Mouse (Mus musculus): Measurements from ENCODE around the gene Specc1l.

Gene Specc1l

DNA sequence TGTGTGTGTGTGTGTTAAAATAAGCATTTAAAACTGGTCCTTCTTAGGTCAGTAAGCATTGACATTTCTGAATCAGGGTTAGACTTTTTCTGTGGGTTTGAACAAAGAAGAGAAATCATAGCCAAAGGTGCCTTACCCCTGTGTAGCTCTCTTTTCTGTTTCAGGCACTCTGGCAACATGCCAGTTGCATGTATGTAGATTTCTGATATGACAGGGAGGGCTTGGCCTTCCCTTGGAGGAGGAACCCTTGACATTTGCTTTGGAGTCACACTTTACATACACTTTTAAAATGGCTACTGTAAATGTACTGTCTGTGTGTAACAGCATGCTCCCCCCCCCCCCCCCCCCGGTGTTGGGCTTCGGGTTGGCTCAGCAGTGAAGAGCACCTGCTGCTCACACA lies 12.8 kb downstream of the Specc1l start:
- no peak for DNase-seq (ENCODE audit: low spot score)

DNA sequence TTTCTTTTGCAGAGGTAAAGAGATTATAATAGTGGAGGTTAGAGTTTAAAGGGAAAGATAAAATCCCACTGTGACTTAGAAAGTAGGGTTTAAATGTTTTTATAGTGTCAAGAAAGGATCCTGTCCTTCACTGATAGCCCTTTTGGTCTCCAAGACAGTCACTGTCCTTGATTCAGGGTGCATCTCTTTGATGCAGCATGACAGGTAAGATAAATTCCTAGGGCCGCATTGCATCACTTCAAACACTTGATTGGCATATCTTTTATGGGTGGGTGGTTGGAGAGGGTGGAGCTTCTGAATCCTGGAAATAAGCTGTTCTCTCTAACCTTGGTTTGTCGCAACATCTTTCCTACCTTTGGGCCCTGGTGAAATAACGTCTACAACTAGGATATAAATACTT lies 15.5 kb downstream of the Specc1l start:
- DNase-seq (ENCODE audit: low spot score) = no peak

DNA sequence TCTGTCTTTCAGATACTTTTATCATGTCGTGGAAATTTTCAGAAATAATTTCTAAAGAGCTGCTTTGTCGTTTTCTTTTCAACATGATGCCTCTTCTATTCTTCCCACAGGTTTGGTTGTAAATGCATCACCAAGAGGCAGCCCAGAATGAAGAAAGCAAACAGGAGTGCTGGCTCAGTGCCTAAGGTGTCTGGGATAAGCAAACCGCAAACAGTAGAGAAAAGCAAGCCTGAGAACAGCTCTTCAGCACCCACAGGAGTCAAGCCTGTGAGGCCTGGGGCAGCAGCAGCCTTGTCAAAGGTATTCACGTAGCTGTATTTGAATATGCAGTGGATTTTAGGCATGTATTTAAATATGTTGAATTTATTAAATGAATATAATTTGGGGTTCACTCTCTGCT lies 18.7 kb downstream of the Specc1l start:
- no peak for DNase-seq (ENCODE audit: low spot score)

DNA sequence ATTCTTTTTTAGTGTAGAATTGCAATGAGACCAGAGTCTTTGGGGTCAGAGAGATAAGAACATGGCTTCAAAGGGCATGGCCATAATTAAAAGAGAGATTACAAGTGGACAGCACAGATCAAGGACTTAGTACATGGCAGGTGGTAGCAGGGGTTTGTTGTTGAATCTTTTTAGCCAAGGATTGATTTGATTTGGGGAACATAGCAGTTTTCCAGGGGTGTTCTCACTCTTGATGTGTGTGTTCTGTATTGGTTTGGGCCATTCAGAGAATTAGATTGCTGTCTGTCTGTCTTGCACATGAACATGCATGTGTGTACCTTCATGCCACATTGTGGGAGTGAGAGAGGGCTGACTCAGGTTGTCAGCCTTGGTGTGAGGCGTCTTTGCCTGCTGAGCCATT lies 20.0 kb downstream of the Specc1l start:
- DNase-seq (ENCODE audit: low spot score) = no peak

DNA sequence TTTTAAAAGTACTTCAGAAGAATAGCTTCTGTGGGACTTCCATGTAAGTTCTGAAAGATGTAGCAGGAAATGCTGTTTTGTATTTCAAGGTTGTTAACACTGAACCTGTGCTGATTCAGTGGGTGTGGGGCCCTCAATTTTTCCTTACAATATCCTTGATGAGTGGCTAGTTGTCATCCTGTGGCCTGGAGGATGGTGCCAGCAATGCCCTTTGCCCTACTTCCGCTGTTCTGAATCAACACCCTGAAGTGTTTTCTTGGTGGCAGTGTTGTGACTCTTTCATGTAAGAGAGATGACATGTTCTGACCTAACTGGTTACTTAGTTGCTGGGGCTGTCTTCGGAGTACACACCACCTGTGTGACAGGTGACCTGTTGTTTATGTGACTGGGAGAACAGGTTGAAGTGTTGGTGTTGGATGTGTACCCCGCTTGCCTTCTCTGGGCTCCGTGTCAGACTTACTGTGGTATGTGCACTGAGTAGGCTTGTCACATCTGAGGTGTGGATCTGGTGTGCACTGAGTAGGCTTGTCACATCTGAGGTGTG lies 20.8 kb downstream of the Specc1l start:
- DNase-seq (ENCODE audit: low spot score) = no peak

DNA sequence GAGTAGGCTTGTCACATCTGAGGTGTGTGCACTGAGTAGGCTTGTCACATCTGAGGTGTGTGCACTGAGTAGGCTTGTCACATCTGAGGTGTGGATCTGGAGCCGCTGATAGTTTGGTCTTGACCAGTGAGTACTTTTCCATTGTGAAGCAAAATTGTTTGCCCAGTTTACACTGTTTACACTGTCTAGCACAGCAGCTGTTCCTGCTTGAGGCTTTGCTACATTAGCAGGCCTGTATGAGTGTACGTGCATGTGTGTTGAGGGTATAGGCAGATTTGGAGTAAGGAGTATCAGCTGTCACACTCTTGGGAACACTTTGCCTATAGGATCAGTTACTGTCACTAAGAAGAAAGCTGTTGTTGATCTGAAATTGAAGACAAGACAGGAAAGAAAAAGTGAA lies 21.6 kb downstream of the Specc1l start:
- no peak for DNase-seq (ENCODE audit: low spot score)

DNA sequence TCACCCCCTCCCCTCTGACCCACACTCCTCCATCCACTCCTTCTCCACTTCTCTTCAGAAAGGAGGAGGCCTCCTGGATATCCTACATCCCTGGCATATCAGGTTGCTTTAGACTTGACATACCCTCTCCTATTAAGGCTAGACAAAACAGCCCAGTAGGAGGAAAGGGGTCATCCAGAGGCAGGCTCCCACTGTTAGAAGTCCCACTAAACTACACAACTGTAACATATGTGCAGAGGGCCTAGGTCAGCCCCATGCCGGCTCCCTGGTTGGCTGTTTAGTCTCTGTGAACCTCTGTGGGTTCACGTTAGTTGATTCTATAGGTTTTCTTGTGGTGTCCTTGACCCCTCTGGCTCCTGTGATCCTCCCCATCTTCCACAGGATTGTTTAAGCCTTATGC lies 23.9 kb downstream of the Specc1l start:
- DNase-seq (ENCODE audit: low spot score) = no peak

DNA sequence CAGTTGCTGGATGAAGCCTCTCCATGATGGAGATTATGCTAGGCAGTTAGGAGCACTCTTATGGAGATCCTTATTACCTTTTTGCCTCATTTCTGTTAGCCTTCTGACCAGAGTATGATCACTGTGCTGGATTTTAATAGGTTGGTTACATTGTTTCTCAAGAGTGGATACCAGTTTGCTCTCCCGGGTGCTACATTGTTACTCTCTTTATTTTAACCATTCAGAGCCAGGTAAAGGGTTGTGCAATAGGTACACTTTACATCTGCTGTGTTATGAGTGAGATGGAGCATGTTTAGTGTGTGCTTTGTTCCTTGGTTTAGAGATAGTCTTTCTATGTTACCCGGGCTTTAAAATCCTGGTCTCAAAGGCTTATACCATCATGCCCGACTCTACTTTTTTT lies 24.3 kb downstream of the Specc1l start:
- DNase-seq (ENCODE audit: low spot score) = no peak

DNA sequence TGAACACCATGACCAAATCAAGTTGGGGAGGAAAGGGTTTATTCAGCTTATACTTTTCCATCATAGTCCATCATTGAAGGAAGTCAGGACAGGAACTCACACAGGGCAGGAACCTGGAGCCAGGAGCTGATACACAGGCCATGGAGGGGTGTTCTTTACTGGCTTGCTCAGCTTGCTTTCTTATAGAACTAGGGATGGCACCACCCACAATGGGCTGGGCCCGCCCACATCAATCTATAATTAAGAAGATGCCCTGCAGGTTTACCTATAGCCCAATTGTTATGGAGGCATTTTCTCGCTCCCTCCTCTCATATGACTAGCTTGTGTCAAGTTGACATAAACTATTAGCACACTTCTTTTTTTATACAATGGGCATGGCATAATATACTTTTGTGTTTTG lies 25.3 kb downstream of the Specc1l start:
- DNase-seq (ENCODE audit: low spot score) = no peak

DNA sequence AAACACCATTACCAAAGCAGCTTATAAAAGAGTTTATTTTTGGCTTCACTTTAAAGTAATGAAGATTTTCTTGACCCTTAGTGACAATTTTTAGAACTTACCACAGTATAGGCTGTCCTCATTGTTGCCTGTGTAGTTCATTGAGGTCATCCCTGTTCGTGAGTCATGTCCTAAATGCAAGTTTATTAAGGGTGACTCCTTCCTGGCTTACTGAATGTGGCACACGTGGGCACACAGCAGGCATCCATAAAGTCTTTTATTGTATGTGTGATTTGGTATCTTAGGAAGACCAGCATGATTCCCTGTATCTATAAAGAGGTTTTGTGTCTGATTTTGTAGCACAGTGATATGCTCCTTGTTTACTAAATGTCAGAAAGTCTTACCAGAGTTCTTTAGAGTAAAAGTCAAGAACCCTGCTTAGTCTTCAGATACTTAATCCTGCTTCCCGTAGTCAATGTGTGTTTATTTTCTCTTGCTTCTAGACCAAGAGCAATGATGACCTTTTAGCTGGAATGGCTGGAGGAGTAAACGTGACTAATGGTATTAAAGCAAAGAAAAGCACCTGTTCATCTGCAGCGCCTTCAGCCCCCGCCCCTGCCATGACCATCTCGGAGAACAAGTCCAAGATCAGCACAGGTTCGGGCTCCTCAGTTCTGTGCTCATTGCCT lies 28.8 kb downstream of the Specc1l start:
- no peak for DNase-seq (ENCODE audit: low spot score)

DNA sequence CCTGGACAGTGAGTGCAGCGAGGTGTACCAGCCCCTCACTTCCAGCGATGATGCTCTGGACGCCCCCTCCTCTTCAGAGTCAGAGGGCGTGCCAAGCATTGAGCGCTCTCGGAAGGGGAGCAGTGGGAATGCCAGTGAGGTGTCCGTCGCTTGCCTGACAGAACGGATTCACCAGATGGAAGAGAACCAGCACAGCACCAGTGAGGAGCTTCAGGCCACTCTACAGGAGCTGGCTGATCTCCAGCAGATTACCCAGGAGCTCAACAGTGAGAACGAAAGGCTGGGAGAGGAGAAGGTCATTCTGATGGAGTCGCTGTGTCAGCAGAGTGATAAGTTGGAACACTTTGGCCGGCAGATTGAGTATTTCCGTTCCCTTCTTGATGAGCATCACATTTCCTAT lies 33.9 kb downstream of the Specc1l start:
- no peak for DNase-seq (ENCODE audit: low spot score)

DNA sequence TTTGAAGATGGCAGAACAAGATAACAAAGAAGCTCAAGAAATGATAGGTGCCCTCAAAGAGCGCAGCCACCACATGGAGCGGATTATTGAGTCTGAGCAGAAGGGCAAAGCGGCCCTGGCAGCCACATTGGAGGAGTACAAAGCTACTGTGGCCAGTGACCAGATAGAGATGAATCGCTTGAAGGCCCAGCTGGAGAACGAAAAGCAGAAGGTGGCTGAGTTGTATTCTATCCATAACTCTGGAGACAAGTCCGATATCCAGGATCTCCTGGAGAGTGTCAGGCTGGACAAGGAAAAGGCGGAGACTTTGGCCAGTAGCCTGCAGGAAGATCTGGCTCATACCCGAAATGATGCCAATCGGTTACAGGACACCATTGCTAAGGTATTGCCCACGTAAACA lies 34.5 kb downstream of the Specc1l start:
- DNase-seq (ENCODE audit: low spot score) = no peak

DNA sequence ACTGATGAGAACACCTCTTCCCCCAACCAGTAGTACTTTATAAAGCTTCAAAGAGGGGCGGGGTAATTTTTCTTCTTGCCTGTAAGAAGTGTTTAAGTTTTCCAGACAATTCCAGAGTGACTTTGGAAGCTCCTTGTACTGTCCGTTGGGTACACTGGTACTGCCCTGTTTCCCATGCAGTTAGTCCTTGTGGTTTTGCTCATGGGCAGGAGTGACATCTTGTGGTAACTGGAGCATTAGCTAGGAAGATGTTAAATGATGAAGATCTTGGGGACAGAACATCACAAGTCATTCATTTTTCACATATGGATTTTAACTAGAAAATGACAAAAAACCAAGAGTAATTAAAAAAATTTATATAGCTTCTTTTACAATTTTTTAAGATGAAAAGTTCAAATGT lies 39.1 kb downstream of the Specc1l start:
- no peak for DNase-seq (ENCODE audit: low spot score)

DNA sequence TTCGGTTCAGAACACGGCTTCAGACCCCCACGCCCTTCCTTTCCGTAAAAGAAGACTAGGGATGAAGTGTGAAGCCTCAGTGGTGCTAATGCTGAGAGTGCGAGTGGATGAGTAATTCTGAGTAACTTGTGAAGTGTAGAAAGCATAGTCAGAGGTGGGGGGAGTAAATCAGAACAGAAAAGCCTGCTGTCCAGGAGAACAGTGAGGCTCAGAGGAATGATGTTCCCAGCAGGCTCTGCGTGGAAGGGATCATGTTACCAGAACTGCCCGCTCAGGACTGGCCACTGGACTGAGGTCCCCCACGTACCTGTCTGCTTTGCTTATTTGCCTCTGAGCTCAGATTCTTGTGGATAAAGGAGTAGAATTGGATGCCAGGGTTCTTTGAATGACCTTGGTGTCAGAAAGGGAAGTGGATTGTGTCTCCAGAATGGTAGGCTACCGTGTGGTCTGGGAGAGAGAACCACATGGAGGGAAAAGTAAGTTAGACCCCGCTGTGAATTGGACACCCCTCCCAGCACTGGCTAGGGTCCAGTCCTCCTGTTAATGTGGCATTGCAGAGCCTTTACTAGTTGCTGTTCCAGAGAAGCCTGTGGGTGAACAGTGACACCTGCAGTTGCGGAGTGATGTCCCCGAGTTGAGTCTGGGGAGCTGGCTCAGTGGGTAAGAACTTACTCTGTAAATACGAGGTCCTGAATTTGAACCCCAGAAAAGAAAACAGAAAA lies 40.6 kb downstream of the Specc1l start:
- no peak for DNase-seq (ENCODE audit: low spot score)

DNA sequence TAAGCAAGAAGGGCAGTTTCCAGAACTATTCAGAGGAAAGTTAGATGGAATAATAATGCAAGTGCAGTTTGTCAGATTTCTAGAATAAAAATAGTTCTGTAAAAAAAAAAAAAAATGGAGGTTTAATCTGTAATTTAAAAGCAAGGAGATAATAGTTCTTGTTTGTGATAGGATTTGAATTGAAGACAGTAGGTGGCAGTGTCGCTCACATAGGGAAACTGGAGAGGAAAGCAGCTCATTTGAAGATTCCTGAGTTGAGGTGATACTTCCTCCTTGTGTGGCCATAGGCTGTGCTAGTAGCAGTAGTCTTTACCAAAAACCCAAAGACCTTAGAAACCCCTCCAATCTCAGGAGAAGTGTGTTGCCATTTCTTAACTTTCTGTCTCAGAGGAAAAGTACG lies 43.2 kb downstream of the Specc1l start:
- no peak for DNase-seq (ENCODE audit: low spot score)

DNA sequence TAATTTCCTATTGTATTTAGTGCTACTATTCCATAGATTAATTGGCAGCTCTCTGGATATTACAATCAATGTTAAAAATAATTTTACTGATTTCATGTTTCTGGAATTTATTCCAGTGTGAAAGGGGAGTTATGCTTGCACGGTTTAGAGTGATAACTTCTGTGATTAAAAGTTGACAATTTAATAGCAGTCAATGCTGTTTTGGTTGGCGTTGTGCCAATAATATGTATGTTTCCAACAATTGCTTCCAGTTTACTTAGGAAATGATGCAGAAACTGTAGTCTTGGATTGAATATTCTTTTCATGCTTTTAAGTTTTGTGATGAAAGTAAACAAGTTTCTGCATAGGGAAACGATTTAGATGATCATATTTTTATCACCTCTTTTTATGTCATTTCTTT lies 45.5 kb downstream of the Specc1l start:
- no peak for DNase-seq (ENCODE audit: low spot score)

DNA sequence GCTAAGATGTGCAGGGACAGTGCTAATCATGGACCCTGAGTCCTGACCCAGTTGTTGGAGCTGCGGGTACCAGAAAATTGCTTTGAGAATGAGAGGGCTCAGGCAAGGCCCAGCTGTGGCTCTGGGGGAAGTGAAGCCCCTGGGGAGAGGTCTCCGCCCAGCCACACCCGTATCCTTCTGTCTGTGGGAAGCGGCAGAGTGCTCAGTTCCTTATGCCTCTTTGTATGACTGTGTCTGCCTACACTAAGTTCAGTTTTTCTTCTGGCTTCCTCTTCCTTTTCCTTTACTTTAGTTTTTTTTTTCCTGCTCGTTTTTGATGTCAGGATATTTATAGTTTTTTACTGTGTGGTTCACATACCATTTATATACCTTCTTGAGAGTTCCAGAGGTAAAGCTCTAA lies 46.4 kb downstream of the Specc1l start:
- DNase-seq (ENCODE audit: low spot score) = no peak

DNA sequence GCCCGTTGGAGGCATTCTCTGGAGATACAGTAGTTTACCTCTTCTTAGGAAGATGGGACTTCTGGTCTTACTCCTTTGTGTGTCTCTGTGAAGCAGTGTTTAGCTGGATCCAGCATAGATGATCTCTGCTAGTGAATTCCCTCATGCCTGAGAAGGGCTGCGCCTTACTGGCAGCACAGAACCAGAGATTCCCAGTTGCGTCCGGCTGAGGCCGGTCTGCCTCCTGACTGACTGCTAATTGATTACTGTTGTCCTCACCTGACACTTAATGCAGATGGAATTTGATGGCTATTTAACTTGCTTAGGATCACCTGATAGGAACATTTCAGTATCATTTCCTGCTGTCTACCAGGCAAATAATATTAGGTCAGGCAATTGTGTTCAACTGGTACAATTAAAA lies 49.4 kb downstream of the Specc1l start:
- no peak for DNase-seq (ENCODE audit: low spot score)

DNA sequence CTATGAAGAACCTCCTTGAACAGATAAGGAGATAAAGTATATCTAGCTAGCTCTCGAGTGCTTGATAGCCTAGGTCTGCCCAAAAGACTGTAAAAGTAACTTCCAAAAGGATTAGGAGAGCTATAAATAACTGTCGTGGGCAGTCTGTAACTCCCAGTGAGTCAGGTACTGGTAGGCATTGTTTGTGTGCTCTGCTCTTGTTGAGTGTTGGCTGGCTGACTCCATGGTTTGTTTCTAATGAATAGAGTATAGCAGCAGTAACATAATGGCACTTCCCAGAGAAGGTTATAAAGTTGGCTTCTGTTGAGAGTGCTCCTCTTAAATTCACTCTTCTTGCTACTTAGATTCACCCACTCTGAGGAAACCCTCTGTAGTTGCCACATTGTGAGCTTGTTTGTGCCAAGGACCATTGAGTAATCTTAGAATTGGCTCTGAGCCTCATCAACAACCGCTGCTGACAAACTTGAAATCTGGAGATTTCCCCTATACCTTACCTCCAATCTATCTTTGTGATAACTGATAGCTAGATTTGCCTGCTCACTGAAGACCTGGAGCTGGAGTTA lies 53.2 kb downstream of the Specc1l start:
- DNase-seq (ENCODE audit: low spot score) = no peak

DNA sequence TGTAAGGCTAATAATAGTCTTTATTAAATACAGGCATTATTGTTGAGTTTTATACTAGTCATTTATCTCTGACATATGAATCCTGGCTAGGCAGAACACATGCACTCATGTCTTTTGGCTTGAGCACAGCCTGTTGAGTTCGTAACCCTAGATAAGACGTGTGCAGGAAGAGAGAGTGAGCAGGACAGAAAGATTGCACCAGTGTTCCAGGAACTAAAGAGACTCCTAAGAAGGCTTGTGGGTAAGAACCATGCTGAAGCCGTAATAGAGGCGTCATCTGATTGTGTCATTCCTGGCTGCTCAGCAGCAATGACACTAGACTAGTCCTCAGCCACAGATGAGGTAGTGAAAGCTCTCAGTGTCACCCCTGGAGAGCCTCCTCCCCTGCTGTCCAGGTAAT lies 61.1 kb downstream of the Specc1l start:
- DNase-seq (ENCODE audit: low spot score) = no peak

DNA sequence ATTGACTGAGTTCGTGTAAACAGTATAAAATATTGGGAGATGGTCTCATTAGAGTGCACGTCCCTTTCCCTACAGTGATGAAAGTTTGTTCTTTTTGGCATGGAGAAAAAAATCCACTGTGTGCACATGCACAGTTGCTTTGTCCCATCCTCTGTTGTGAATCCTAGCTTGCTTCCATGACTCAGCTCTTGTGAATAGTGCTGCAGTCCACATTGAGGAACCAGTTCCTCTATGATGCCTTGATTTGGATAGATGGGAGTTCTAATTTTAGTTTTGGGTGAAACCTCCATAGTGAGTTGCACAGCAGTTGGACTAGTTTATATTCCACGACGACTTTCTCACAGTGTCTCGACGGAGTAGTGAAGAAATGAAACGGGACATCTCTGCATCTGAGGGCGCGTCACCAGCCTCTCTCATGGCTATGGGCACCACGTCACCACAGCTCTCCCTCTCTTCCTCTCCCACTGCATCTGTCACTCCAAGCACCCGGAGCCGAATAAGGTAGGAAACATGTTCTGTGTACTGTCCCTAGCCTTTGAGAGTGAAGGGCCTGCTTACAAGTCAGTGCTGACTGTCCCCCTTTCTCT lies 64.6 kb downstream of the Specc1l start:
- DNase-seq (ENCODE audit: low spot score) = no peak

DNA sequence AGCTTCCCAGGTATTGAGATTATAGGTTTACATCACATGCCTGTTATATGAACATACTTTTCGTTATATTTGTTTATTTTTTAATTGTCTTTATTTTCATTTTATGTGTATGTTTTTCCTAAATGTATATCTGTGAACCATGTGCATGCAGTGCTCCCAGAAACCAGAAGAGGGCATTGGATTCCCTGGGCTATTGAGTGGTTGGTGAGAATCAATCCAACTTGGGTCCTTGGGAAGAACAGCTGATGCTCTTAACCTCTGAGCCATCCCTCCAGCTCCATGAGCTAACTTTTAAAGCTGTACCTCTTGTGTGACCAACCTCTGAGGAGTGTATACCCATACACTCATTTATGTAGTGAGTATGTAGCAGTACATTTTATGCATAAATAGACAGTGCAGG lies 65.6 kb downstream of the Specc1l start:
- no peak for DNase-seq (ENCODE audit: low spot score)

DNA sequence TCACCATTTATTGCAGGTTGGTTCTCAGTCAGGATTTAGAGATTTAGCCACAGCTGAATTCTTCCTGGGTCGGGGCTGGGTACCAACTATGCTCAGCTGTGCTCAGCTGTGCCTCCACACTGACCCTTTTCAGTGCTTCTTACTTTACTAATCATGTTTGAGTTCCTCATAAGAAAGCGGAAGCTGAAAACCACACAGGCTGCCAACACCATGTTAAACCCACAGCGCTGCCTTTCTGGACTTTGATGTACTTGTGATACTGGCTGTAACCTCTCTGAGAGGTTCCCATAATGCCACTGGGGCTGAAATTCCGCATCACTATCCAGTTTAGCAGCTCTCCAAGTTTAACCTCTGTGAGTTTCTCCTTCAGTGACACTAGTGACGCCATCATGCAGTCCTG lies 70.8 kb downstream of the Specc1l start:
- DNase-seq (ENCODE audit: low spot score) = peak; percentile 17

All from spleen, adult 12 weeks (tissue).